17 mouse cellular contexts compared by ENCODE assay signal in genomic region chr5:125504692-125505091, GRCm38 (mm10). TPM values are rescaled to one million over a fixed set of nuclear protein-coding genes. Genes with fewer than 3 reads are reported as not detected.
"Had no signal": no experiment of that assay in that cellular context is flagged by ENCODE, and none has a peak within 500 bp of the region (broad histone marks: within the 10 kb centered on the region; RNA-seq: fewer than 3 reads in every experiment).

No protein-coding gene starts in this region.

- H3K4me2 ChIP-seq: limb, embryonic 15.5 days; liver, embryonic 12.5 days; lung, embryonic 14.5 days; neural tube, embryonic 15.5 days had no signal

- ATAC-seq: liver, embryonic 12.5 days had no signal

- H3K27ac ChIP-seq: limb, embryonic 15.5 days; liver, embryonic 12.5 days; midbrain, embryonic 10.5 days; neural tube, embryonic 15.5 days had no signal

- H3K27me3 ChIP-seq: limb, embryonic 15.5 days; liver, embryonic 12.5 days; neural tube, embryonic 15.5 days had no signal

- H3K4me1 ChIP-seq: limb, embryonic 15.5 days; liver, embryonic 12.5 days; midbrain, embryonic 10.5 days had no signal

- H3K4me3 ChIP-seq: limb, embryonic 15.5 days; liver, embryonic 12.5 days; midbrain, embryonic 10.5 days; myocyte; neural tube, embryonic 15.5 days had no signal

- H3K9ac ChIP-seq: limb, embryonic 15.5 days; liver, embryonic 12.5 days; lung, embryonic 14.5 days; neural tube, embryonic 15.5 days had no signal

- H3K9me3 ChIP-seq: limb, embryonic 15.5 days; liver, embryonic 12.5 days; midbrain, embryonic 10.5 days; neural tube, embryonic 15.5 days had no signal

- DNase-seq: kidney, adult 2 months; layer of hippocampus, adult 9-11 months; layer of hippocampus, postnatal 36 days; lung, embryonic 14.5 days; lung, postnatal 10 days; lung, postnatal 4 days; midbrain, embryonic 14.5 days; right cerebral cortex, postnatal 4 days; spleen, adult 18-20 months; thymus, adult 18-20 months; thymus, postnatal 14 days had no signal

RNA-seq across cellular contexts. Expression of gene Tmem132b, which starts 26.9 kb away (rescaled TPM):
- polyA plus RNA-seq: kidney, adult 2 months; liver, embryonic 16.5 days; lung, embryonic 14.5 days had no signal
